Mouse (Mus musculus): Measurements from ENCODE around the gene Gpr183.

DNA sequence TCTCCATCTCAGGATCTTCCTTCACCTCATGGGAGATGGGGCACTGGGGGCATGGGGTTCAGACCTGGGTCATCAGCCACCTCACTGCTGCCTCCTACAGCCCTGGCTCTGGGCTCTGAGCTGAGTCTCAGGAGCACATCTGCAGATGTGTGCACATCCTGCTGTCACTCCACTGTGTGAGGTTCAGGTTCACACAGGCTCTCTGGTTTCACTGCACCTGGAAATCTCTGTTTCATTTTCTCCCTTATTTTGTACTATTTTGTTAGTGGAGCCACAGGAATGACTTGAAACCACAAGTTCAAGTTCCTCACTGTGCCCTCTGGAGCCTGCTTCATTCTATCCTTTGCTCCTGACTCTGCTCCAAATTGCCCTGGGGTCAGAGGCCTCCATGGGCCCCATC is 26.9 kb upstream of the Gpr183 start:
- no peak for TF ChIP-seq POLR2A (IDR thresholded peaks at IDR 0.05; ENCODE audit: borderline replicate concordance, extremely low read depth, insufficient read depth, insufficient read length, poor library complexity, severe bottlenecking)
- no peak for TF ChIP-seq CTCF (IDR thresholded peaks at IDR 0.05; ENCODE audit: borderline replicate concordance, extremely low read depth, insufficient read depth, insufficient read length)

All from brain, embryonic 14.5 days (tissue).